Mouse (Mus musculus) kidney, adult 2 months (tissue): ENCODE measurements around the gene Pus3.

Source experiments
- CTCF ChIP-seq: fragments of 200-500 bp; conservative IDR thresholded peaks from 2 replicates; pipeline ENCODE4 v1.5.1; 2011; ENCODE audit warnings: low read depth, mild to moderate bottlenecking, control low read depth, low read length, moderate library complexity, mixed read lengths; ENCODE audit not compliant: insufficient read depth, insufficient read length
- POLR2A ChIP-seq: fragments of 200-500 bp; IDR thresholded peaks from one replicate; pipeline ENCODE4 v1.6.1; 2011; ENCODE audit warnings: low read depth, low read length, control low read depth

GRCm38 (mm10) chr9:35523541-35523940 lies 34.9 kb upstream of the Pus3 start:
- no peak for TF ChIP-seq CTCF
- TF ChIP-seq POLR2A = no peak
